20 mouse cellular contexts compared by ENCODE assay signal in the genomic region with DNA sequence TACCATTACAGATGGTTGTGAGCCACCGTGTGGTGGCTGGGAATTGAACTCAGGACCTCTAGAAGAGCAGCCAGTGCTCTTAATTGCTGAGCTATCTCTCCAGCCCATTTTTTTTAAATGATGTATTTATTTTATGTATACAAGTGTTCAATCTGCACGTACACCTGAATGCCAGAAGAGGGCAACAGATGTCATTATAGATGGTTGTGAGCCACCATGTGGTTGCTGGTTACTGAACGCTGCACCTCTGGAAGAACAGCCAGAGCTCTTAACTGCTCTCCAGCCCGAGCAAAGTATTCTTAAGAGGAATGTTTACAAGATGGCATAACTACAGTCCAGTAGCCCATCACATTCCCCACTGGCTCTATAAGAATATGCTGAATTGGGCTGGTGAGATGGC.
"Had no signal": no experiment of that assay in that cellular context is flagged by ENCODE, and none has a peak within 500 bp of the region (broad histone marks: within the 10 kb centered on the region; RNA-seq: fewer than 3 reads in every experiment).

No protein-coding gene starts in this region.

- H3K9ac ChIP-seq: limb, embryonic 13.5 days; liver, embryonic 13.5 days; lung, embryonic 14.5 days; midbrain, embryonic 12.5 days; midbrain, embryonic 15.5 days; neural tube, embryonic 12.5 days; neural tube, embryonic 15.5 days had no signal

- H3K27ac ChIP-seq: limb, embryonic 10.5 days; limb, embryonic 13.5 days; liver, embryonic 13.5 days; macrophage; midbrain, embryonic 12.5 days; midbrain, embryonic 15.5 days; neural tube, embryonic 12.5 days; neural tube, embryonic 15.5 days; stomach, postnatal 0 days had no signal

- ATAC-seq: lung, postnatal 0 days; midbrain, embryonic 15.5 days had no signal

- H3K27me3 ChIP-seq: liver, embryonic 13.5 days; midbrain, embryonic 12.5 days; midbrain, embryonic 15.5 days; neural tube, embryonic 12.5 days; neural tube, embryonic 15.5 days had no signal

- H3K4me3 ChIP-seq: limb, embryonic 10.5 days; limb, embryonic 13.5 days; liver, embryonic 13.5 days; midbrain, embryonic 12.5 days; midbrain, embryonic 15.5 days; neural tube, embryonic 12.5 days; neural tube, embryonic 15.5 days had no signal

- DNase-seq: kidney, adult 18-20 months; kidney, adult 9 months; kidney, postnatal 25 days; liver; liver, embryonic 13.5 days; lung, embryonic 14.5 days; right cerebral cortex, adult 18-20 months; right cerebral cortex, postnatal 14 days; right cerebral cortex, postnatal 4 days; thymus, adult 2 months; thymus, postnatal 25 days had no signal

- H3K4me2 ChIP-seq: limb, embryonic 13.5 days; liver, embryonic 13.5 days; lung, embryonic 14.5 days; midbrain, embryonic 12.5 days; midbrain, embryonic 15.5 days; neural tube, embryonic 12.5 days; neural tube, embryonic 15.5 days had no signal

- H3K9me3 ChIP-seq: limb, embryonic 10.5 days; limb, embryonic 13.5 days; liver, embryonic 13.5 days; midbrain, embryonic 12.5 days; midbrain, embryonic 15.5 days; neural tube, embryonic 12.5 days; neural tube, embryonic 15.5 days had no signal
